Mouse (Mus musculus) forebrain, embryonic 11.5 days (tissue): ENCODE measurements at regions not wholly inside any gene's neighbourhood (a gene's known extent, or its start where the extent isn't known, plus 50 kb on each side); places are given as distances from the start of the nearest gene placed in this dataset.

ENCODE experiments used
- ATAC-seq: fragments of 200-750 bp; cut with Nextera tagmentation; replicated peaks from 2 replicates; pipeline ENCODE4 v1.8.0; 2017; ENCODE audit warnings: moderate TSS enrichment; ENCODE audit not compliant: low FRiP score
- DNase-seq: peaks from one replicate; pipeline ENCODE4 v3.0.0-alpha.2; 2017; ENCODE audit warnings: low spot score
- H3K27ac ChIP-seq: fragments of 300-500 bp; sonication (generic); 2 replicates; pipeline ENCODE4 v1.5.1; 2014; ENCODE audit warnings: low read depth, low read length
- H3K27me3 ChIP-seq: fragments of 300-500 bp; sonication (generic); 2 replicates; pipeline ENCODE4 v1.6.1; 2014; ENCODE audit warnings: mild to moderate bottlenecking, low read length, mixed read lengths; ENCODE audit not compliant: control insufficient read depth, insufficient read depth
- H3K36me3 ChIP-seq: fragments of 300-500 bp; sonication (generic); 2 replicates; pipeline ENCODE4 v1.6.1; 2014; ENCODE audit warnings: mild to moderate bottlenecking, low read length, moderate library complexity, mixed read lengths; ENCODE audit not compliant: control insufficient read depth, insufficient read depth
- H3K4me1 ChIP-seq: fragments of 300-500 bp; sonication (generic); replicated peaks from 2 replicates; pipeline ENCODE4 v1.6.1; 2014; ENCODE audit warnings: low read length, mixed read lengths; ENCODE audit not compliant: control insufficient read depth, insufficient read depth
- H3K4me2 ChIP-seq: fragments of 300-500 bp; sonication (generic); 2 replicates; pipeline ENCODE4 v1.6.1; 2014; ENCODE audit warnings: low read depth, mild to moderate bottlenecking, low read length, moderate library complexity, mixed read lengths; ENCODE audit not compliant: severe bottlenecking
- H3K4me3 ChIP-seq: fragments of 300-500 bp; sonication (generic); 2 replicates; pipeline ENCODE4 v1.5.1; 2014; ENCODE audit warnings: low read depth, low read length
- H3K9ac ChIP-seq: fragments of 300-500 bp; sonication (generic); 2 replicates; pipeline ENCODE4 v1.6.1; 2014; ENCODE audit warnings: low read length
- H3K9me3 ChIP-seq: fragments of 300-500 bp; sonication (generic); 2 replicates; pipeline ENCODE4 v1.6.1; 2016; ENCODE audit warnings: low read length, mixed read lengths; ENCODE audit not compliant: control insufficient read depth
- WGBS: fragments of 180-500 bp; shearing (Covaris S2); extraction: QIAGEN DNeasy Blood & Tissue Kit; methylation state at CpG from one replicate; pipeline ENCODE4 v1.1.7; 2014; 5-methylcytosine and 5-hydroxymethylcytosine counted together

DNA sequence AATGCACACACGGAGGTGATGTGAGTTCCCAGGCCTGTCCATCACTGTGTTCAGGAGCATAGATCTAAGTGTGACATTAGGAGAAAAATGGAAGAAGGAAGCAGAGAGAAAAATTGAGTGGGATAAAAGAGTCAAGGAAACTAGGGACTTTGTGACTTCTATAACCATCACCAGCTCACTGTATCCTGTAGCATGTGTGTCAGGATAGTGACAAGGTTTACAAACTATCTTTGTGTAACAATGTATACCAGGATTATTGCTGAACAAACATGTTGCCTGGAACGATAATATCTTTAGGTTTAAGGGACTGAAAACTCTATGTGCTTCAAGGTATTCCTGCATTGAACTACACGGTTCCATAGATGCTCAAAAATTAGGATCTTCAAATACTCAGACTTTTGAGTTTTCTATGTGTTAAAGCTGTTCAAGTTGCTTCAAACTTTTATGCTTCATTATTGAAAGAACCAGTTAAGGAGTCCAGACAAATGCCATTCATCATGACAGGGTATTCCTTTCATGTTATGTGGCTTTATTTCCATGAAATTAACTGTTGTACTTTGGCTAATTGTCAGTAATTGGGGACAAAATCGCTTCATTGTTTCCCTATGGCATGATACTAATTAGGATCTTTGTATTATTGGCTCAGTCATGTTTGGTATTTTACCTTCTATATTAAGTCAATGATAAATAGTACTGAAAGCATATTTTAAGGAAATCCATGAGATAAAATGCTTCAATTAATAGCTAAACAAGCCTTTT is 200.5 kb downstream of the Gm11146 start:
- H3K4me3 ChIP-seq = no peak overlapping the region
- ATAC-seq (no peak), DNase-seq (no peak)
- peak overlapping the region; percentile 82 for H3K27ac ChIP-seq
- WGBS = 23% methylated on average over 4 of the region's 4 CpGs
- no peaks in the 10 kb centered on the region for H3K36me3 ChIP-seq
- no peaks in the 10 kb centered on the region for H3K9me3 ChIP-seq
- H3K9ac ChIP-seq = peak overlapping the region; percentile 43
- peaks cover 18% of the 10 kb centered on the region; the same call in 1 of the 2 replicates for H3K4me1 ChIP-seq
- no peaks in the 10 kb centered on the region for H3K27me3 ChIP-seq
- H3K4me2 ChIP-seq = peak overlapping the region; percentile 61

- DNase-seq (peak; percentile 88), ATAC-seq (peak; percentile 91)
- peak overlapping the region; percentile 43 for H3K9ac ChIP-seq
- peak overlapping the region; percentile 61 for H3K4me2 ChIP-seq
- peak overlapping the region; percentile 9 for H3K4me3 ChIP-seq
- no peaks in the 10 kb centered on the region for H3K27me3 ChIP-seq
- H3K27ac ChIP-seq = peak overlapping the region; percentile 82
- H3K36me3 ChIP-seq = no peaks in the 10 kb centered on the region
- no peaks in the 10 kb centered on the region for H3K9me3 ChIP-seq
- peaks cover 18% of the 10 kb centered on the region; the same call in 1 of the 2 replicates for H3K4me1 ChIP-seq
- WGBS = 3% methylated on average over 13 of the region's 13 CpGs
Observed at GRCm38 (mm10) chr16:77400276-77400891, 201.5 kb downstream of the Gm11146 start.

DNA sequence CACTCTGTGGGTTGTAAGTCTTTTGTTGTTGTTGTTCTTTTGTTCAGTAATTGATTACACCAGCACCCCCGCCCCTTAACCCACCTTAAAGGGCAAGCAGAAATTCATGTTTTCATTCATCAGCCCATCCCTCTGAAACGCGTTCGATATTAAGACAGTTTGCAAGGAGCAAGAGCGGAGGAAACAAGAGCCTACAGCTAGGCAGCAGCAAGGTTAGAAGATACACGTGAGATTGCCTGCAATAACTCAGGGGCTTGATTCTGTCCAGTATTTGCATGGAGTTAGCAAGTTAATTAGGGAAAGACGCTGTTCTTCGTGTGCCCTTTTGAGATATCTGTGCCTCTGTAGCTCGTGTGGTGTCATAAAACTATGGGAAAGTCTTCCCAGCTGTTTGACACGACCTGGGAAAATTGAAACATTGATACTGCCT is 202.0 kb downstream of the Gm11146 start:
- DNase-seq (no peak), ATAC-seq (peak; percentile 37)
- Histone ChIP-seq H3K36me3 (no peaks in the 10 kb centered on the region), H3K9ac (peak overlapping the region; percentile 43), H3K4me2 (peak overlapping the region; percentile 61), H3K27me3 (no peaks in the 10 kb centered on the region), H3K27ac (peak overlapping the region; percentile 82), H3K9me3 (no peaks in the 10 kb centered on the region), H3K4me1 (peaks cover 18% of the 10 kb centered on the region; the same call in 1 of the 2 replicates), H3K4me3 (peak overlapping the region; percentile 9)
- under 1% methylated on average over 10 of the region's 10 CpGs for WGBS

- Histone ChIP-seq H3K27ac (no peak overlapping the region), H3K4me2 (no peak overlapping the region), H3K4me1 (peaks cover 2% of the 10 kb centered on the region; the same call in 1 of the 2 replicates), H3K27me3 (no peaks in the 10 kb centered on the region), H3K9ac (no peak overlapping the region), H3K36me3 (no peaks in the 10 kb centered on the region), H3K4me3 (no peak overlapping the region), H3K9me3 (no peaks in the 10 kb centered on the region)
- DNase-seq (no peak), ATAC-seq (no peak)
- WGBS = 68% methylated on average over 3 of the region's 3 CpGs
Observed at GRCm38 (mm10) chr16:77394054-77394716, 207.7 kb downstream of the Gm11146 start.

- Histone ChIP-seq H3K9ac (no peak overlapping the region), H3K4me2 (no peak overlapping the region), H3K36me3 (no peaks in the 10 kb centered on the region), H3K4me3 (no peak overlapping the region), H3K27ac (no peak overlapping the region), H3K9me3 (no peaks in the 10 kb centered on the region), H3K27me3 (no peaks in the 10 kb centered on the region), H3K4me1 (no peaks in the 10 kb centered on the region; the same call in 1 of the 2 replicates)
- 88% methylated on average over 5 of the region's 5 CpGs for WGBS
- no peak for DNase-seq
- no peak for ATAC-seq
Observed at GRCm38 (mm10) chr16:77393470-77393869, 208.4 kb downstream of the Gm11146 start.

DNA sequence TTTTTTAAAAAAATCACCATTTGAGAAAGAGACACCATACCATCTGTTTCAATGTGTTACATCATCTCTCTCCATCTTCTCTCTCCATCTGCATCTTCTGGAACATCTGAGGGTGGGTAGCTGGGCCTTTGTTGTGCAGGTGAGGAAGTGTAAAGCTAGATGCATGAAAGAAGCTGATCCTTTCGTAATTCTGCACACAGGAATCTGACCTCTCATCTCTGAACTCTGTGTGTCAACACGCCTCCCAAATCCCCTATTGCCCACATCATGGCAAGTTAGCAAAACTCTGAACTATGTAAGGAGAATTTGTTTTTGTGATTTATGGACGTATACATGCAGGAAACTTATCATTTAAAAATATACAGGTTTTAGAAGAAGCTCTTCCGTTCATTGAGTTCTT is 209.7 kb downstream of the Gm11146 start:
- DNase-seq = no peak
- Histone ChIP-seq H3K9me3 (no peaks in the 10 kb centered on the region), H3K4me3 (no peak overlapping the region), H3K36me3 (no peaks in the 10 kb centered on the region), H3K27me3 (no peaks in the 10 kb centered on the region), H3K9ac (no peak overlapping the region), H3K4me1 (no peaks in the 10 kb centered on the region), H3K4me2 (no peak overlapping the region), H3K27ac (no peak overlapping the region)
- 86% methylated on average over 4 of the region's 4 CpGs for WGBS
- no peak for ATAC-seq

DNA sequence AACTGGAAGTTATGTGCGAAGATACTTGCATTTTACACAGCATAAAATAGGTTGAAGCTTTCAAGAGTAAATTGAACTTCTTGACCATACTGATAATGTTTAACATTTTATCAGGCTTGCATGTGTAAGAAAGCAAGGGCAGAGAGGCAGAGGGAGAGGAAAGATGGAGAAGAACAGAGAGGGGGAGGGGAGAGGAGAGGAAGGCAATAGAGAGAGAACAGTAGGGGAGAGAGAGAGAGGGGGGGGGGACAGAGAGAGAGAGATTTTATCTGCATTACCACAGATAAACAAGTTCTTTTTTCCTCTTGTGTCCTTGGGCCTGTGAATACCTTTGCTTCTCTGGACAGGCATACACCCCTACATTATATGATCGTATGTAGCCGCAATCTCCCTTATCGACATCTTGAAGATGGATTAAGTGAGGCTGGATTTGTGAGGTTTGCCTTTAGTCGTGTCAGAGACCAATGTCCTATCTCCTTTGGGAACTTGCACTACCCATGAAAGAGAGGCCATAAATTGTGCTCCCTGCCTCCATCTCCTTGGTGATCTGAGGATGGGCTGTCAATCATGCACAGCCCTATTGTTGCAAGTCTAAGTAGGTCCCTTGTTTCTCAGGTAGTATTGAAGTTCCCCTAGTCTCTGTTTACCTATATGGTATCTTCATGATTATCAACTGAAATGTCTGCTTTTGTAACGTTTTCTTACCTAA is 217.7 kb downstream of the Gm11146 start:
- no peak overlapping the region for H3K9ac ChIP-seq
- no peak overlapping the region for H3K27ac ChIP-seq
- no peaks in the 10 kb centered on the region for H3K36me3 ChIP-seq
- DNase-seq (no peak), ATAC-seq (0 out of 2 replicates have a peak, but pooled peaks have one; percentile 30)
- no peaks in the 10 kb centered on the region for H3K9me3 ChIP-seq
- H3K27me3 ChIP-seq = no peaks in the 10 kb centered on the region
- H3K4me2 ChIP-seq = no peak overlapping the region
- H3K4me1 ChIP-seq = no peaks in the 10 kb centered on the region
- no peak overlapping the region for H3K4me3 ChIP-seq
- 78% methylated on average over 6 of the region's 6 CpGs for WGBS

- H3K27me3 ChIP-seq = no peaks in the 10 kb centered on the region
- H3K4me3 ChIP-seq = no peak overlapping the region
- H3K36me3 ChIP-seq = no peaks in the 10 kb centered on the region
- H3K4me1 ChIP-seq = no peaks in the 10 kb centered on the region
- no peaks in the 10 kb centered on the region for H3K9me3 ChIP-seq
- no peak overlapping the region for H3K9ac ChIP-seq
- no peak overlapping the region for H3K27ac ChIP-seq
- DNase-seq (no peak), ATAC-seq (no peak)
- no peak overlapping the region for H3K4me2 ChIP-seq
- 84% methylated on average over 2 of the region's 2 CpGs for WGBS
Observed at GRCm38 (mm10) chr16:77382790-77383189, 219.1 kb downstream of the Gm11146 start.
